Mouse (Mus musculus): ENCODE measurements around the gene Tet2. TPM values are rescaled to one million over a fixed set of nuclear protein-coding genes. Genes with fewer than 3 reads are reported as not detected.

Gene Tet2
- polyA plus RNA-seq, 1 experiment, result 1.8 TPM

- H3K9me3 ChIP-seq, result no peaks in the 10 kb centered on the region
- peak overlapping the region; percentile 19 for H3K4me3 ChIP-seq (replicated peaks)
- H3K27me3 ChIP-seq (replicated peaks), result no peaks in the 10 kb centered on the region
- peaks cover 47% of the 10 kb centered on the region for H3K36me3 ChIP-seq (replicated peaks; ENCODE audit: low read length)
- TF ChIP-seq FLI1 (IDR thresholded peaks at IDR 0.05; ENCODE audit: low read length), result no peak
- peaks cover 36% of the 10 kb centered on the region for H3K4me1 ChIP-seq
These were observed 9.3 kb downstream of the Tet2 start for GRCm38 (mm10) chr3:133535644-133536043.

- peaks cover 30% of the 10 kb centered on the region for H3K4me1 ChIP-seq
- H3K4me3 ChIP-seq (replicated peaks), result no peak overlapping the region
- H3K27me3 ChIP-seq (replicated peaks), result no peaks in the 10 kb centered on the region
- TF ChIP-seq GATA1 (IDR thresholded peaks at IDR 0.05; ENCODE audit: borderline replicate concordance, low read length) (no peak), FLI1 (IDR thresholded peaks at IDR 0.05; ENCODE audit: low read length) (no peak)
- H3K9me3 ChIP-seq, result no peaks in the 10 kb centered on the region
- peaks cover 40% of the 10 kb centered on the region for H3K36me3 ChIP-seq (replicated peaks; ENCODE audit: low read length)
These were observed 10.9 kb downstream of the Tet2 start for GRCm38 (mm10) chr3:133534066-133534465.

GRCm38 (mm10) chr3:133533272-133533995 is 11.5 kb downstream of the Tet2 start:
- TF ChIP-seq FLI1 (IDR thresholded peaks at IDR 0.05; ENCODE audit: low read length) (no peak), GATA1 (IDR thresholded peaks at IDR 0.05; ENCODE audit: borderline replicate concordance, low read length) (no peak)
- H3K9me3 ChIP-seq, result no peaks in the 10 kb centered on the region
- H3K36me3 ChIP-seq (replicated peaks; ENCODE audit: low read length), result peaks cover 36% of the 10 kb centered on the region
- H3K4me1 ChIP-seq, result peaks cover 30% of the 10 kb centered on the region
- H3K27me3 ChIP-seq (replicated peaks), result no peaks in the 10 kb centered on the region
- H3K4me3 ChIP-seq (replicated peaks), result no peak overlapping the region

- TF ChIP-seq FLI1 (IDR thresholded peaks at IDR 0.05; ENCODE audit: low read length) (no peak), GATA1 (IDR thresholded peaks at IDR 0.05; ENCODE audit: borderline replicate concordance, low read length) (no peak)
- Histone ChIP-seq H3K36me3 (replicated peaks; ENCODE audit: low read length) (peaks cover 32% of the 10 kb centered on the region), H3K4me1 (peaks cover 30% of the 10 kb centered on the region), H3K4me3 (replicated peaks) (no peak overlapping the region), H3K27me3 (replicated peaks) (no peaks in the 10 kb centered on the region), H3K9me3 (no peaks in the 10 kb centered on the region)
These were observed 12.1 kb downstream of the Tet2 start for GRCm38 (mm10) chr3:133532806-133533205.

- Histone ChIP-seq H3K27me3 (replicated peaks) (no peaks in the 10 kb centered on the region), H3K36me3 (replicated peaks; ENCODE audit: low read length) (peaks cover 29% of the 10 kb centered on the region), H3K4me3 (replicated peaks) (no peak overlapping the region), H3K4me1 (peaks cover 29% of the 10 kb centered on the region), H3K9me3 (no peaks in the 10 kb centered on the region)
- TF ChIP-seq GATA1 (IDR thresholded peaks at IDR 0.05; ENCODE audit: borderline replicate concordance, low read length) (no peak), FLI1 (IDR thresholded peaks at IDR 0.05; ENCODE audit: low read length) (no peak)
These were observed 12.7 kb downstream of the Tet2 start for GRCm38 (mm10) chr3:133532252-133532651.

- TF ChIP-seq FLI1 (IDR thresholded peaks at IDR 0.05; ENCODE audit: low read length), result no peak
- no peak for TF ChIP-seq GATA1 (IDR thresholded peaks at IDR 0.05; ENCODE audit: borderline replicate concordance, low read length)
- Histone ChIP-seq H3K4me1 (peaks cover 33% of the 10 kb centered on the region), H3K9me3 (no peaks in the 10 kb centered on the region), H3K27me3 (replicated peaks) (no peaks in the 10 kb centered on the region), H3K4me3 (replicated peaks) (no peak overlapping the region), H3K36me3 (replicated peaks; ENCODE audit: low read length) (peaks cover 20% of the 10 kb centered on the region)
These were observed 13.8 kb downstream of the Tet2 start for GRCm38 (mm10) chr3:133531101-133531500.

GRCm38 (mm10) chr3:133530664-133531063 is 14.3 kb downstream of the Tet2 start:
- TF ChIP-seq GATA1 (IDR thresholded peaks at IDR 0.05; ENCODE audit: borderline replicate concordance, low read length) (no peak), FLI1 (IDR thresholded peaks at IDR 0.05; ENCODE audit: low read length) (no peak)
- Histone ChIP-seq H3K36me3 (replicated peaks; ENCODE audit: low read length) (peaks cover 17% of the 10 kb centered on the region), H3K9me3 (no peaks in the 10 kb centered on the region), H3K4me1 (peaks cover 36% of the 10 kb centered on the region), H3K4me3 (replicated peaks) (no peak overlapping the region), H3K27me3 (replicated peaks) (no peaks in the 10 kb centered on the region)

GRCm38 (mm10) chr3:133526119-133526723 is 18.7 kb downstream of the Tet2 start:
- TF ChIP-seq FLI1 (IDR thresholded peaks at IDR 0.05; ENCODE audit: low read length), result no peak
- no peak for TF ChIP-seq GATA1 (IDR thresholded peaks at IDR 0.05; ENCODE audit: borderline replicate concordance, low read length)
- Histone ChIP-seq H3K9me3 (no peaks in the 10 kb centered on the region), H3K4me3 (replicated peaks) (peak overlapping the region; percentile 57), H3K4me1 (peaks cover 46% of the 10 kb centered on the region), H3K27me3 (replicated peaks) (no peaks in the 10 kb centered on the region), H3K36me3 (replicated peaks; ENCODE audit: low read length) (peaks cover 19% of the 10 kb centered on the region)

- no peak for TF ChIP-seq FLI1 (IDR thresholded peaks at IDR 0.05; ENCODE audit: low read length)
- TF ChIP-seq GATA1 (IDR thresholded peaks at IDR 0.05; ENCODE audit: borderline replicate concordance, low read length), result no peak
- H3K9me3 ChIP-seq, result no peaks in the 10 kb centered on the region
- peaks cover 23% of the 10 kb centered on the region for H3K36me3 ChIP-seq (replicated peaks; ENCODE audit: low read length)
- H3K4me3 ChIP-seq (replicated peaks), result no peak overlapping the region
- peaks cover 45% of the 10 kb centered on the region for H3K4me1 ChIP-seq
- H3K27me3 ChIP-seq (replicated peaks), result no peaks in the 10 kb centered on the region
These were observed 19.4 kb downstream of the Tet2 start for GRCm38 (mm10) chr3:133525578-133525977.

- H3K9me3 ChIP-seq, result no peaks in the 10 kb centered on the region
- H3K4me3 ChIP-seq (replicated peaks), result no peak overlapping the region
- TF ChIP-seq GATA1 (IDR thresholded peaks at IDR 0.05; ENCODE audit: borderline replicate concordance, low read length), result no peak
- TF ChIP-seq FLI1 (IDR thresholded peaks at IDR 0.05; ENCODE audit: low read length), result no peak
- H3K27me3 ChIP-seq (replicated peaks), result no peaks in the 10 kb centered on the region
- peaks cover 27% of the 10 kb centered on the region for H3K36me3 ChIP-seq (replicated peaks; ENCODE audit: low read length)
- H3K4me1 ChIP-seq, result peaks cover 48% of the 10 kb centered on the region
These were observed 20.4 kb downstream of the Tet2 start for GRCm38 (mm10) chr3:133524341-133525050.

Data from megakaryocyte, embryonic 14.5 days (primary cell).